Mouse (Mus musculus) forebrain, embryonic 15.5 days (tissue): ENCODE measurements around the gene Atg16l1. TPM values are rescaled to one million over a fixed set of nuclear protein-coding genes. Genes with fewer than 3 reads are reported as not detected.
A peak's percentile ranks its signal among the peaks of the same experiment; 100 is the strongest.

Source experiments
- ATAC-seq: fragments of 200-750 bp; cut with Nextera tagmentation; replicated peaks from 2 replicates; pipeline ENCODE4 v1.8.0; 2017; ENCODE audit warnings: mild to moderate bottlenecking, moderate TSS enrichment, moderate library complexity
- H3K27ac ChIP-seq: fragments of 300-500 bp; sonication (generic); replicated peaks from 2 replicates; pipeline ENCODE4 v1.5.1; 2015; ENCODE audit warnings: mild to moderate bottlenecking, inconsistent platforms
- H3K27me3 ChIP-seq: fragments of 300-500 bp; sonication (generic); 2 replicates; pipeline ENCODE4 v1.6.1; 2015; ENCODE audit warnings: inconsistent platforms
- H3K36me3 ChIP-seq: fragments of 300-500 bp; sonication (generic); 2 replicates; pipeline ENCODE4 v1.6.1; 2015; ENCODE audit warnings: mild to moderate bottlenecking, inconsistent platforms
- H3K4me1 ChIP-seq: fragments of 300-500 bp; sonication (generic); 2 replicates; pipeline ENCODE4 v1.6.1; 2015; ENCODE audit warnings: inconsistent platforms
- H3K4me2 ChIP-seq: fragments of 300-500 bp; sonication (generic); replicated peaks from 2 replicates; pipeline ENCODE4 v1.6.1; 2015; ENCODE audit warnings: mild to moderate bottlenecking, inconsistent platforms
- H3K4me3 ChIP-seq: fragments of 300-500 bp; sonication (generic); 2 replicates; pipeline ENCODE4 v1.5.1; 2015; ENCODE audit warnings: mild to moderate bottlenecking, inconsistent platforms
- H3K9ac ChIP-seq: fragments of 300-500 bp; sonication (generic); replicated peaks from 2 replicates; pipeline ENCODE4 v1.6.1; 2015; ENCODE audit warnings: mild to moderate bottlenecking, inconsistent platforms
- H3K9me3 ChIP-seq: fragments of 300-500 bp; sonication (generic); 2 replicates; pipeline ENCODE4 v1.6.1; 2016; ENCODE audit warnings: inconsistent platforms
- WGBS: fragments of 180-500 bp; shearing (Covaris S2); methylation state at CpG from one replicate; pipeline ENCODE4 v1.1.7; 2015; ENCODE audit warnings: mixed read lengths; 5-methylcytosine and 5-hydroxymethylcytosine counted together
- polyA plus RNA-seq: library from polyadenylated mRNA; unstranded; fragments of >200 nt; fragmentation: Nextera tagmentation; extraction: Ambion mirVana; gene quantifications from 2 replicates; pipeline ENCODE4 v1.2.1, GENCODE M21; 2015

The Atg16l1 gene
- polyA plus RNA-seq: 60.2 and 64.0 TPM in 2 replicates

DNA sequence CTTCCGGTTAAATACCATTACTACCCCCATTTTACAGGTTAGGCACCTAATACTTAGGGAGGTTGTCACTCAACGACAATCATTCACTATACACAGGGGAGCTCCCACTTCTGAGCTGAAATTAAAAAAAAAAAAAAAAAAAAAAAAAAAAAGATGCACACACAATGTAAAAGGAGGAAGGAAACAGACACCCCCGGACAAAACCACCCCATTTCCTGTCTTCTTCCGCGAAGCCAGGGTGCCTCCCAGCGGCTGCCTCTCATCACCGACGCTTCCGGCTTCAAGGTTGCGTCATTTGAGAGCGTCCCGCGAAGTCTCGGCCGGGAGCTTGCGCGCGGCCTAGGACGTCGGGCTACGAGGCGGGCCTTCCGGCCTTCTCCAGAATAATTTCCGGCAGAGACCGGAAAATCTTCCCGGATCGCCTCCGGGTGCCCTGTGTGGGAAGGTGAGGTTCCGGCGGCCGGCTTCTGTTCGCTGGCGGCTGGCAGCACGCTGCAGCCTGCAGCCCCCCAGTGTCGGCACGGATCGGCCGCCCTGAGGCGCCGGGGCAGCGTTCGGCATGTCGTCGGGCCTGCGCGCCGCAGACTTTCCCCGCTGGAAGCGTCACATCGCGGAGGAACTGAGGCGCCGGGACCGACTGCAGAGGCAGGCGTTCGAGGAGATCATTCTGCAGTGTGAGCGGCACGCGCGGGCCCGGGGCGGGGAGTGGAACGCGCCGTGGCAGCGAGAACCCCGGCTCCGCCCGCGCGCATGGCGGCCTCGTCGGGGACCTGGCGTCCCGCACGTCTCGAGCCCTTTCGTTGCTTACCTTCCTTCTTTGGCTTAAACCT is at the start of gene Atg16l1:
TSS of gene Atg16l1 (plus strand) at position 230 of the 830 bp plus-strand sequence.
- peaks cover 15% of the 10 kb centered on the region for H3K36me3 ChIP-seq
- H3K9ac ChIP-seq: peak within 1 kb of the TSS; percentile 91
- H3K4me1 ChIP-seq: peaks cover 14% of the 10 kb centered on the region
- peak within 1 kb of the TSS; percentile 84 for H3K27ac ChIP-seq
- H3K27me3 ChIP-seq: no peaks in the 10 kb centered on the region
- ATAC-seq: peak; percentile 99
- H3K4me2 ChIP-seq: peak within 1 kb of the TSS; percentile 64
- WGBS: under 1% methylated on average over 79 of the region's 79 CpGs
- peak within 1 kb of the TSS; percentile 94 for H3K4me3 ChIP-seq
- H3K9me3 ChIP-seq: no peaks in the 10 kb centered on the region

GRCm38 (mm10) chr1:87706361-87706760 is 49.3 kb upstream of the Atg16l1 start:
- H3K4me3 ChIP-seq: no peak overlapping the region
- 94% methylated on average over 3 of the region's 3 CpGs for WGBS
- ATAC-seq: no peak

GRCm38 (mm10) chr1:87709020-87709419 is 46.6 kb upstream of the Atg16l1 start:
- no peaks in the 10 kb centered on the region for H3K27me3 ChIP-seq
- WGBS: 18% methylated on average over 6 of the region's 6 CpGs
- H3K4me1 ChIP-seq: peaks cover 13% of the 10 kb centered on the region
- peak; percentile 82 for ATAC-seq
- H3K4me3 ChIP-seq: no peak overlapping the region
- H3K36me3 ChIP-seq: no peaks in the 10 kb centered on the region
- H3K9ac ChIP-seq: no peak overlapping the region
- no peaks in the 10 kb centered on the region for H3K9me3 ChIP-seq
- H3K4me2 ChIP-seq: no peak overlapping the region
- H3K27ac ChIP-seq: peak overlapping the region; percentile 74

More at GRCm38 (mm10) chr1:87706361-87706760, 49.3 kb upstream of the Atg16l1 start:
- Histone ChIP-seq H3K4me1 (peaks cover 13% of the 10 kb centered on the region), H3K9me3 (no peaks in the 10 kb centered on the region), H3K27me3 (no peaks in the 10 kb centered on the region), H3K27ac (no peak overlapping the region), H3K36me3 (no peaks in the 10 kb centered on the region), H3K4me2 (no peak overlapping the region), H3K9ac (no peak overlapping the region)

DNA sequence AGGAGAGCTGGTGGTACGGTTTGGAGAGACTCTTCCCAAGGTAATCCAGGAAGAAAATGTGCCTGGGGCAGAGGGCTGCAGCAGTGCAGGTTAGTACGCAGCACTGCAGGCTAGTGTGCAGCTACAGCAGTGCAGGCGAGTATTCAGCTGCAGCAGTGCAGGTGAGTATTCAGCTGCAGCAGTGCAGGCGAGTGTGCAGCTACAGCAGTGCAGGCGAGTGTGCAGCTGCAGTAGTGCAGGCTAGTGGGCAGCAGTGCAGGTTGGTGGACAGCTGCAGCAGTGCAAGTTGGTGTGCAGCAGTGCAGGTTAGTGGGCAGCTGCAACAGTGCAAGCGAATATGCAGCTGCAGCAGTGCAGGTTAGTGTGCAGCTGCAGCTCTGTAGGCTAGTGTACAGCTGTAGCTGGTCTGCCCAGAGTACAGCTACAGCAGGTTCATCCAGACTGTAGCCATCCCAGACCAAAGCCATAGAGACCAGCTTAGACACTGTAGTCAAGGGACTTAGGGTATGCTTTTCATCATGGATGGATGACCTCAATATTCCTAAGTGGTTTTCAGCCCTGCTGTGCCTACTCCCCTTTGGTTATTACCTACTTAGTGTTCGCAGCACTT is 45.9 kb upstream of the Atg16l1 start:
- no peaks in the 10 kb centered on the region for H3K36me3 ChIP-seq
- 70% methylated on average over 7 of the region's 7 CpGs for WGBS
- no peaks in the 10 kb centered on the region for H3K9me3 ChIP-seq
- ATAC-seq: peak; percentile 75
- peaks cover 13% of the 10 kb centered on the region for H3K4me1 ChIP-seq
- H3K27me3 ChIP-seq: no peaks in the 10 kb centered on the region
- 0 out of 2 replicates have a peak overlapping the region, but pooled peaks have one; percentile 5 for H3K4me2 ChIP-seq
- no peak overlapping the region for H3K4me3 ChIP-seq
- H3K27ac ChIP-seq: peak overlapping the region; percentile 74
- no peak overlapping the region; the same call in 1 of the 2 replicates for H3K9ac ChIP-seq

DNA sequence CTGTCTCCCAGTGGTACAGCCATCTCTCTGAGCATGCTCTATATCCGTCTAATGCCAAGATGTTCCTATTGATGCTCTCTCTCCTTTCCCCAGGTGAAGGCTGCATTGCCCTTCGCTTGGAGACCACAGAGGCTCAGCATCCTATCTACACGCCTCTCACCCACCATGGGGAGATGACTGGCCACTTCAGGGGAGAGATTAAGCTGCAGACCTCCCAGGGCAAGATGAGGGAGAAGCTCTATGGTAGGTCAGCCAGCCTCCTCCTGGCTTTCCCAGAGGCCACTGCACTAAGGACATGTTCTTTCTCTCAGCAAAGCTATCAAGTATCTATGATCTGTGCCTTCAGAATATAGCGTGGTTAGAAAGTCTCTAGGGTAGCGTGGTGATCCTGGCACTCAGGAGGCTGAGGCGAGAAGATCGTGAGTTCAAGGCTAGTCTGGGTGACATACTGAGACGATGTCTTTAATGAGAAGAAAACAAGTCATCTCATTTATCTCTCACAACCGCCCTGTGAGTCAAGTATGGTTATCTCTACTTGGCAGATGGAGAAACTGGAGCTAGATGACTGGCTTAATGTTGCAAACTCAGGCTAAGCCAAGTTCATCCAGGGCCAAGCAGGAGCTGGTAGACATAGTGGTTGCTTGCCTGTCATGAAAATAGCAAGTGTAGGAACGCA is 43.6 kb upstream of the Atg16l1 start:
- Histone ChIP-seq H3K36me3 (no peaks in the 10 kb centered on the region), H3K4me1 (peaks cover 13% of the 10 kb centered on the region), H3K9me3 (no peaks in the 10 kb centered on the region), H3K9ac (no peak overlapping the region), H3K27ac (no peak overlapping the region), H3K4me3 (no peak overlapping the region), H3K27me3 (no peaks in the 10 kb centered on the region), H3K4me2 (no peak overlapping the region)
- ATAC-seq: no peak
- 90% methylated on average over 10 of the region's 10 CpGs for WGBS

GRCm38 (mm10) chr1:87712614-87712971 is 43.1 kb upstream of the Atg16l1 start:
- H3K4me2 ChIP-seq: no peak overlapping the region
- H3K27me3 ChIP-seq: no peaks in the 10 kb centered on the region
- H3K9ac ChIP-seq: no peak overlapping the region
- no peaks in the 10 kb centered on the region for H3K9me3 ChIP-seq
- no peak overlapping the region for H3K4me3 ChIP-seq
- ATAC-seq: no peak
- WGBS: 95% methylated on average over 1 of the region's 1 CpGs
- H3K4me1 ChIP-seq: peaks cover 13% of the 10 kb centered on the region
- H3K36me3 ChIP-seq: no peaks in the 10 kb centered on the region
- H3K27ac ChIP-seq: no peak overlapping the region

DNA sequence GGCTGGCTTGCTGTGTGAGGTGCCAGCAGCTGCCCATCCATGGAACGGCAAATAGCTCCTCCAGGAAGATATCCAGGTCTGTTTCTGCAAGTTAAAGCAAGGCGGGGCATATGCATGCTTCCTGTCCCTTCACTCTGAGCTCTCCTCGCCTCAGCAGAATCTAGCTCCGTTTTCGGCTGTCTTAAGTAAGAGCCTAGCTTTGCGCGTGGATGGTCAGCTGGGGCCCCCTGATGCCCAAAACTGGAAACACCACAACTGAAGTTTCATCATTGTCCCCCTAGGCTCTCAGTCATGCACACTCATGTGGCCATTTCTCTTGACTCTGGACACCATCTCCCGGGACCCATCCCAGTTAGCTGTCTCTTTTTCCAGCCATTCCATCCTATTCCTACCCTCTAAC is 34.3 kb upstream of the Atg16l1 start:
- Histone ChIP-seq H3K9me3 (no peaks in the 10 kb centered on the region), H3K4me2 (no peak overlapping the region), H3K4me3 (no peak overlapping the region), H3K4me1 (no peaks in the 10 kb centered on the region), H3K36me3 (no peaks in the 10 kb centered on the region), H3K27me3 (no peaks in the 10 kb centered on the region), H3K27ac (no peak overlapping the region), H3K9ac (no peak overlapping the region)
- ATAC-seq: no peak
- 41% methylated on average over 8 of the region's 8 CpGs for WGBS

- H3K27me3 ChIP-seq: no peaks in the 10 kb centered on the region
- H3K4me1 ChIP-seq: no peaks in the 10 kb centered on the region
- no peak overlapping the region for H3K4me2 ChIP-seq
- no peak overlapping the region for H3K4me3 ChIP-seq
- H3K9me3 ChIP-seq: no peaks in the 10 kb centered on the region
- H3K9ac ChIP-seq: no peak overlapping the region
- no peaks in the 10 kb centered on the region for H3K36me3 ChIP-seq
- WGBS: 49% methylated on average over 2 of the region's 2 CpGs
- no peak for ATAC-seq
- no peak overlapping the region for H3K27ac ChIP-seq
These were observed 33.6 kb upstream of the Atg16l1 start for GRCm38 (mm10) chr1:87722081-87722480.

- Histone ChIP-seq H3K9me3 (no peaks in the 10 kb centered on the region), H3K4me2 (no peak overlapping the region), H3K4me1 (no peaks in the 10 kb centered on the region), H3K9ac (no peak overlapping the region), H3K27me3 (no peaks in the 10 kb centered on the region), H3K4me3 (no peak overlapping the region), H3K27ac (no peak overlapping the region), H3K36me3 (no peaks in the 10 kb centered on the region)
- no peak for ATAC-seq
- 64% methylated on average over 4 of the region's 4 CpGs for WGBS
These were observed 32.3 kb upstream of the Atg16l1 start for GRCm38 (mm10) chr1:87723351-87723750.

DNA sequence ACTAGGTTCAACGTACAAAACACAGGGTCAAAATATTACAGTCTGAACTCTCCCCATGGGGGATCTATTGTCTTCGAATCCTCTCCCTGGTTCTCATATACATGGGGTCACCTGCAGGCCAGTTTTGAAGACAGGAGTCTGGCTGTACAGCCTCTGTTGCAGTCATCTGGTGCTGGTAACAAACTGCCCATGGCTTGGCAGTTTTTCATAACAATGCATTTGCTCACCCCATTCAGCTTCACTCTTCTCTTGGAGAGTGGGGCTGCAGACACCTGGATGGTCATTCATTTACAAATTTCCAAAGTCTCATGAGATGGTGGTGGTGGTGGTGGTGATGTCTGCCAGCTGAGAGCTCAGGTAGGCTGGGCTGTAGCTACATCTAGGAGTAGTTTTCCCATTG is 26.6 kb upstream of the Atg16l1 start:
- Histone ChIP-seq H3K36me3 (no peaks in the 10 kb centered on the region), H3K4me3 (no peak overlapping the region), H3K27me3 (no peaks in the 10 kb centered on the region), H3K4me2 (no peak overlapping the region), H3K9me3 (no peaks in the 10 kb centered on the region), H3K4me1 (peaks cover 8% of the 10 kb centered on the region; the same call in 1 of the 2 replicates), H3K9ac (no peak overlapping the region), H3K27ac (no peak overlapping the region)
- 85% methylated on average over 2 of the region's 2 CpGs for WGBS
- ATAC-seq: no peak

GRCm38 (mm10) chr1:87729850-87730249 is 25.8 kb upstream of the Atg16l1 start:
- no peak for ATAC-seq
- 53% methylated on average over 6 of the region's 6 CpGs for WGBS
- H3K9me3 ChIP-seq: no peaks in the 10 kb centered on the region
- no peaks in the 10 kb centered on the region for H3K27me3 ChIP-seq
- no peaks in the 10 kb centered on the region for H3K36me3 ChIP-seq
- H3K9ac ChIP-seq: no peak overlapping the region
- H3K27ac ChIP-seq: no peak overlapping the region
- H3K4me3 ChIP-seq: no peak overlapping the region
- H3K4me2 ChIP-seq: no peak overlapping the region
- H3K4me1 ChIP-seq: peaks cover 8% of the 10 kb centered on the region; the same call in 1 of the 2 replicates

DNA sequence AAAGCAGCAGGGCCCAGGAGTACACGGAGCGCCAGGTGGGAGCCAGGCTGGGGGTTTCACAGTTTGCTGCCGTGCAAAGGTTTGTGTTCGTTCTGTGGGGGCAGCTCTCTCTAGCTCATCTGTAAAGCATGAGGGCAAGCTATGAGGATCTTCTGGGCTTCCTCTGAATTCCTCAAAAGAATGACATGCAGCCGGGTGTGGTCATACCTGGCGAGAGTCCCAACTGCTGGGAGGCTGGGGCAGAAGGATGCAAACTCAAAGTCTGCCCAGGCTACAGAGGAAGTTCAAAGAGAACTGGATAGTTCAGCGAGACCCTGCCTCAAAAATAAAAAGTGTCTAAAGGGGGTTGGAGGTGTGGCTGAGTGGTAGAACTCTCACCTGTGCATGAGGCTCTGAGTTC is 25.4 kb upstream of the Atg16l1 start:
- ATAC-seq: no peak
- Histone ChIP-seq H3K4me1 (peaks cover 8% of the 10 kb centered on the region; the same call in 1 of the 2 replicates), H3K27ac (no peak overlapping the region), H3K4me3 (no peak overlapping the region), H3K4me2 (no peak overlapping the region), H3K9ac (no peak overlapping the region), H3K9me3 (no peaks in the 10 kb centered on the region), H3K36me3 (no peaks in the 10 kb centered on the region), H3K27me3 (no peaks in the 10 kb centered on the region)
- WGBS: 71% methylated on average over 7 of the region's 7 CpGs
